Mouse (Mus musculus) heart, postnatal 4 days (tissue): ENCODE measurements around the gene Rnf31. TPM values are rescaled to one million over a fixed set of nuclear protein-coding genes. Genes with fewer than 3 reads are reported as not detected.
A peak's percentile ranks its signal among the peaks of the same experiment; 100 is the strongest.

ENCODE experiments used
- DNase-seq: peaks from one replicate; pipeline ENCODE4 v3.0.0; 2021
- total RNA-seq, 2 experiments: library from RNA; stranded (reverse); gene quantifications; 2 replicates each; pipeline ENCODE4 v1.2.3; 2021

Rnf31 gene
- total RNA-seq, 2 experiments from 2014 or later, result 25.9 to 27.9 TPM

DNA sequence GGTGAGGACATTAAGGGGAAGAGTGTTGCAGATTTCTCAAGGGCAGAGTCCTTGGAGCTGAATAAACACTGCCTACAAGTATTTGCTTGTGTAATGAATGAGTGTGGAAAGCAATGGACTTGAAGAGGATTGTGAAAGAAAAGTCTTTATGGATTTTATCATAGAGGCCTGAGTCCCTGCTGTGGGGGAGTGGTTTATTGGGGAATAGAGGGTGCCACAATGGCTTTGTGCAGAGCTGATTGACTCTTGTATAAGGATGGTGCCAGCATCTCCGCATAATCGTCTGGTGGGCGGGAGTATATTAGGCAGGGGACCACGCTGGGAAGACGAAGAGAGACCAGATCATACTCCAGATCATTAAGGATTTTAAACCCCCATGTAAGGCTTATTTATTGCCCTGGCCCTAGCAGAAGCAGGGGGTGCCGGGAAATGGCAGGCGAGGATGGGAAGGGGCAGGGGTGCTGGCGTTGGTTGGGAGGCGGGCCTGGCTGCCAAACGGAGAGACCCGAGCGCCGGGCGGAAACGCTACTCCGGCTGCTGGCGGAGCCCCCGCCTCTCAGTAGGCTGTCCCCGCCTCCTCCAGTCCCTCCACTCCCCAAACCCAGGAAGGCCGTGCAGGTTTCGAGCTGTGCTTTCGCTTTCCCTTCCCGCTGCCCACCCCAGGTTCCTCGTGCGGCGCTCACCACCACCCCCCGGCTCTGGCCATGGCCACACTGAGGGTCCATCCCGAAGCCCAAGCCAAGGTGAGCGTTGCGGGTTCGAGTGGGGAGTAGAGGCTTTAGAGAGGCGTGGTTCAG, 13.4 kb upstream of the Rnf31 start, which contains the start of gene Psme1:
Psme1 (plus strand) TSS at position 253 of the 797 bp plus-strand sequence.
- peak; percentile 86 for DNase-seq

DNA sequence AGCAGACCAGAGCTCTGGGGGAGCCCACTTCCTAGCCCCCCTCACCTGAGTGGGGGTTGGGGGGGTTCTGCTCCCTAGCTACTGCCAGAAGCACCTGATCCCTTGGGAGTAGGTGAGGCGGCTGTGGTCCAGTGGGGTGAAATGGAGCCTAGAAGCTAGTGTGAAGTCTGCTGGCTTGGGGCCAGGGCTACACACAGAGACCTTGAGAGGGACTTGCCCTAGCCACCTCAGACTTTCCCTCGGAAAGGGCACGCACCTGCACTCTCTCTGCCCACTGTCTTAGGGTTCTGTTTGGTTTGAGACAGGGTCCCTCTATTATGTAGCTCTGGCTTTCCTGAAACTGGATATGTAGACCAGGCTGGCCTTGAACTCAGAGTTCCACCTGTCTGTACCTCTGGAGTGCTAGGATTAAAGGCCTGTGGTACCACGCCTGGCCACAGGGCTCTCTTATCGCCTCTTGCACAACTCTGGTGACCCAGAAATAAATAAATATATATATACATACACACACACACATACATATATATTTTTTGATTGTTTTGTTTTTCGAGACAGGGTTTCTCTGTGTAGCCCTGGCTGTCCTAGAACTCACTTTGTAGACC, 12.7 kb upstream of the Rnf31 start:
- DNase-seq, result peak; percentile 69

DNA sequence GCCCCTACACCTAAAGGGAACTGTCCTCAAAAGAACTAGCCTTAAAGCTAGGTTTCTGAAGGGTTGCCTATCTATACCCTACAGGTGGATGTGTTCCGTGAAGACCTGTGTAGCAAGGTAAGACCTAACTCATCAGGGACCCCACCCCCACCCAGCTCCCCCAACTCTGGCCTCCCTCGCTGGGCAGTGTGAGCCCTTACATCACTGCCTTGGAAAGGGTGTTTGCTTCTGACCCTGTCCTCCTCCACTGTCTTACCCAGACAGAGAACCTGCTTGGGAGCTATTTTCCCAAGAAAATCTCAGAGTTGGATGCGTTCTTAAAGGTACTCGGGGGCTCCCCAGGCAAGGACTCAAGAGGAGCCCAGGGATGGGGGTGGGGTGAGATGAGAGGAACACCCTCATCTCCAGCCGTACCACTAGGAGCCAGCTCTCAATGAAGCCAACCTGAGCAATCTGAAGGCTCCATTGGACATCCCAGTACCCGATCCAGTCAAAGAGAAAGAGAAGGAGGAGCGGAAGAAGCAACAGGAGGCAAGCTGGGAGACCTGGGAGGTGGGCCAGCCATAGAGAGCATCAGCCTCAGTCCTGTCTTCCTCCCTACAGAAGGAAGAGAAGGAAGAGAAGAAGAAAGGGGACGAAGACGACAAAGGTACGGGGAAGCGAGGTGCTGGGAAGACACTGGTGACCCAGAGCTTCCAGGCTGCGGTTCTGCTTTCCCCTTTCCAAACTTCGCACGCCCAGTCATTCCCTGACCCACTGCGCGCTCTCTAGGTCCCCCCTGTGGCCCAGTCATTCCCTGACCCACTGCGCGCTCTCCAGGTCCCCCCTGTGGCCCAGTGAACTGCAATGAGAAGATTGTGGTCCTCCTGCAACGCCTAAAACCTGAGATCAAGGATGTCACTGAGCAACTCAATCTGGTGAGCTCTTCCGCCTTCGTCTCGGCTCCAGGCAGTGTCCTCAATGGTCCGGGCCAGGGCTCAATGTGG, 11.7 kb upstream of the Rnf31 start:
- DNase-seq, result no peak

DNA sequence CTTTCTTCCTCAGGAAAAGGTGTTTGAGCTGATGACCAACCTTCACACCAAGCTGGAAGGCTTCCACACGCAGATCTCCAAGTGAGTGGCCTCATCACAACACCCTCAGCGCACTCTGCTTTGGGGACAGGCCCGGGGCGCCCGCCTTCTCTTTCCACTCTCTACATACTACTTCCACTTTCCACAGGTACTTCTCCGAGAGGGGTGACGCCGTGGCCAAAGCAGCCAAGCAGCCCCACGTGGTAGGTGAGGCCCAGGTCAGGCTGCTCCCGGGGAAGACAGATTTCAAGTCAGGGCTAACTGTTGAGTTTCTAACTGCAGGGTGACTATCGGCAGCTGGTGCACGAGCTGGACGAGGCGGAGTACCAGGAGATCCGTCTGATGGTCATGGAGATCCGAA, 10.8 kb upstream of the Rnf31 start:
- DNase-seq, result no peak

DNA sequence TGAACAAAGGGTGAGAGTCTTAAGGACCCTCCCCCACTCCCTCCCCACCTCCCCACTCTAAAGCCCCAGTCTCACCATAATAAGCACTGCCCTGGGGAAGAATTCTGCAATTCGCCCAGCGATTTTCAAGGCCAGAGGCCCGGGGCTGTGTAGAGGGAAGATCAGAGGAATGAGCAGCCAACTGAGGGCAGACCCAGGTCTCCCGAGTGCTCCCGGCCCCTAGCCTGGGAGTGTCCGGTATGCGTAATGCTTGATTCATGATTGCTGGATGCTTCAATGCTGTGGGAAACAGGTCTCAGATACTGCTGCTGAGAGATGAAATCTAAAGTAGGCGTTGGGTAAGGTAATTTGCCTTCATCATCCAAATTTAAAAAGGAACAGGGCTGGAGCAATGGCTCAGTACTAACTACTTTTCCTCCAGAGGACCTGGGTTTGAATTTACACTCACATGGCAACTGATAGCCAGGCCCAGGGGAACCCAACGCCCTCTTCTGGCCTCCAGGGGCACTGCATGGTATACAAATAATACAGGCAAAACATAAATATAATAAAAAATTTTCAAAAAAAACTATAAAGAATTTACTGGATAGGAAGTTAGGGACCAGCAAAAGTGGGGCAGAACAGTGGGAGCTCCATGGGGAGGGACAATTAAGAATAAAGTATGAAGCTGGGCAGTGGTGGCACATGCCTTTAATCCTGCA, 9.4 kb upstream of the Rnf31 start:
- no peak for DNase-seq

DNA sequence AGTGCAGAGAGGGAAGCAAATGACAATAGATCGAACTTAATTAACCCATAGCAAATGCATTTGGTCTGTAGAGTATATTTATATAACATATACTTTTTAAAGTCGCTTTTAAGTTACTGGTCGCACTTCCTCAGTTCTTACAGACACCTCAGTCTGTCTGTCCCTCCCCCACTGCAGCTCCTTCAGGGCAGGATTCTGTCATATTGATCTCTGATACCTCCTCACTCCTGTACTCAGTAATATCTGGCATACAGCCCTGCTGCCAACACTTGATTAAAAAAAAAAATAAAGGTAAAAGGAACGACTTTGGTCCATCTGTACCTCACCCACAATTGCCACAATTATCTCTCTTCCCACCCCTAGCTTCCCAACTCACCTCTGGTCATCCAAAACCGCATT, 7.2 kb upstream of the Rnf31 start:
- DNase-seq, result no peak

DNA sequence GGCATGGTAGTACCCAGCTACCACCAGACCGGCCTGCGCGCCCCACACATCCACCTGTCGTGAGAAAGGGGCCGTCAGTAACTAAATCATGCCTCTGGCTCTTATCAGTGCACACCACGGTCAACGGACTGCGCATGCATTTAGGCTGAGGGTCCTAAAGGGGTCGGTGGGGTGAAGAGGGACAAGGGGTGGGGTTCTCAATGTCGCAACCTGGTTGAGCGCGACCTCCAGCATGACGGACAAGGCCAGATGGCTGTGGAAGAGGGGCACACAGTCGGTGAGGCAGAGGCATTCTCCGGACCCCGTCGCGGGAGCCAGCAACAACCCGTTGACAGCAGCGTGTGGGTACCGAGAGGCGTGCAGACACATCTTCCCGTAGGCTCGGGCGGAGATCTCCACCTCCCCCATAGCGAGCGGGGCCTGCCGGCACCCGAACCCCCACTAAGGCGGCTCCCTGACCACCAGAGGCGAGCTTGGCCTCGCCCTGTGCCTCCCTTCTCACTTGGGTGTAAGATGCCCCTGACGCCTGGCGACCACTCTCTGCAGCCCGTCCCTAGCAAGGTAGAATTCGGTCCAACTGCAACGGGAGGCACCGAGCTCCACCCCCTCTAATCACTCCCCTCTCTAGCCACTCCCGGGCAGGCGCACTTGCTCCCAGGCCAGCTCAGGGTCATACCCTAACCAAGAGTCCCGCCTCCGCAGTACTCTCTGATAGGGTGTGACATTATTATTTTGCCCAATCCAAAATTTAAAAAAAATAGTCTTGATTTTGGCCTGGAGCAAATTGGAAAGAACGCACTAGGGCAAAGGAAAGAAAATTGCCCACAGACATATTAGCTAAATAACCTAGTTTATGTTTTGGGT, 6.6 kb upstream of the Rnf31 start, which contains the start of gene Emc9:
Emc9 (minus strand) TSS at position 601 of the 864 bp plus-strand sequence.
- peak; percentile 75 for DNase-seq

DNA sequence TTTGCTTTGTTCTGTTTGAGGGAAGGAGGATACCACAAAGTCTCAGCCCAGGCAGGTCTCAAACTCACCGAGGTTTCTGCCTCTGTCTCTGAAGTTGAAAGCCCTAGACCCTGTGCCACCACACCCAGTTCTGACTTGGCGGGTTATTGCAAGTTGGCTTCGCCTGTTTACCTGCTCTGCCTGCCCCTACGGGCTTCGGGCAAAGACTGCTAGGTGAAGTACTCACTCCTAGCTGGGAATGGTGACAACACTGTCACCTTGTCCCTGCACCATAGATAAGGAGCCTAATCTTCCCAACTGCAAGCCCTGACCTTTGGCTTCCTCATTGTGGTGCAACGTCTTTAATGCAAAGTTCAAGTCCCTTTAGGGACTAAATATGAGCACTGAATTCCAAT, 5.9 kb upstream of the Rnf31 start:
- no peak for DNase-seq

DNA sequence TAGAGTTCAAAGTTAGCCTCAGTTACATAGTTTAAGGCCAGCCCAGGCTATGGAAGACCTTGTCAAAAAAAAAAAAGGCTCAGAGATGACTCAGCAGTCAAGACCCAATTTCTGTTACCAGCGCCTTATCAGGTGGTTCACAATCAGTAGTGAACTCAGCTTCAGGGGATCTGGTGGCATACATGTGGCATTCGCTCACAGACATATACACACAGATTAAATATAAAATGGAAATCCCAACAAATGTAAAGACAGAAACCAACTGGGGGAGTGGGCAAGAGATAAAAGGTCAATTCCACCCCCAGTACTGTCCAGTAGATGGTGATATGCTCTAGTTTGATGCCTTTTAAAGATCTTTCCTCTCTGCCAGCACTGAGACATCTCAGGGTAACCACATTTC, 5.4 kb upstream of the Rnf31 start:
- no peak for DNase-seq

DNA sequence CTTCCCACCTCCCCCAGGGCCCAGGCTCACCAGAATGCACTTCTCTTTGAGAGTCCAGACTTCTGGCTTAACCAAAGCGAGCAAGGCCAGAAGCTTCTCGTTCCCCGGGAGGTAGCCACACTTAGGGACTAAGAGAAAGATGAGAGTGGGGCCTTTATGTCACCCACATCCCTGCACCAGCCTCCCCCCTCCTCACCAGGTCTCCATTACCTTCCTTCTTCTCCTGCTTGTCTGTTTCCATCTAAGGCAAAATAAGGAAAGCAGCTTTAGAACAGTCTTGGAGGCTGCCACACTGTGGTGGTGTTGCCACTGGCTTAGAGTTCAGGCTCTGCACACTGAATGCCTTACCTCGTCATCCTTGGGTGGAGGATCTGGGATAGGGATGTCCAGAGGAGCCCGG, 2.2 kb upstream of the Rnf31 start:
- DNase-seq, result no peak

DNA sequence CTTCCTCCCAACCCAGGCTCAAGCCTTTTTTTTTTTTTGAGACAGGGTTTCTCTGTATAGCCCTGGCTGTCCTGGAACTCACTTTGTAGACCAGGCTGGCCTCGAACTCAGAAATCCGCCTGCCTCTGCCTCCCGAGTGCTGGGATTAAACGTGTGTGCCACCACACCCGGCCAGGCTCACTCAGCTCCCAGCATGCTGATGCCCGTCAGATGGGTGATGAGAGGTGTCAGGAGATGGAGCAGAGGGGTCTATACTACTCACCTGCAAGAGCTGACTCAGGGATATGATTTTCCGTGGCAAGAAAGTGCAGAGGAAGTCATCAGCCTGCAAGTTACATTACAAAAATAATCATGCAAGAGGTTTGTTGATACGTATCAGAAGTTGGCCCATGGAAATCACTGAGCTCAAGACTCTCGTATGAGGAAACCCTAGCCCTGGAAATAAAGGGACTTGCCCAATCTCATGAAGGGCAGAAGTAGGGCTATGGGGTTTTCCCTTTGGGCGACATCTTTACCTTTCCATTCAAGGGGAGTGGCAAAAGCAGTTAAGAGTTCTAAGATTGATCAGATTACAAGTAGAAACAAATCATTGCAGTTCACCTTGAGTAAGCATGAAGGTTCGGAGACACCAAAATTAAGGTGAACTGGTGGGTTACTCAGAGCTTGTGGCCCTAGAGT, 1.6 kb upstream of the Rnf31 start:
- no peak for DNase-seq

DNA sequence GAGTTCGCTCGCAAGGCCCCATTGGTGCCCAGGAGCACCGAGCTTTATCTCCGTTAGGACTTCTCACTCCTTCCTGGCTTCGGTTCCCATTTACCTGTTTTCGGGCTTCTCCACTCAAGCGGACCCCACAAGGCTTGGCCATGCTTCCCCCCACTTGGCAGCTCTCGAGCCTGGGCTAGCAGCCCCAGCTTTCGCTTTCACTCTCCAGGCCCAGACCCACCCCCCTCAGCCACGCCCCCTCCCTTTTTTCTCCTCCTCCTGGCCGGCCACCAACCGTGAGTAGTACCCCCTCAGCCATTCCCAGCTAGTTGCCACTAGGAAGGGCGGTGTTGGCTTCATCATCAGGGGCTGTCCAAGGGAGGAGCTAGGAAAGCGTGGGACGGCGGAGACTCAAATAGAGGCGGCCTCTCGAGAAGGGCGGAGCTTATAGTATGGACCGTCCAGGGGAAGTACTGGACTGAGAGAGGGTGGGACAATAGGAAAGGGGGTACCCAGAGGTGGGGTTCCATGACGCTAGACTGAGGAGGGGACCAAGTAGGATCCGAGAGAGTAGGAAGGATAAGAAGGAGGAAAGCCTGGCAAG, 669 bp upstream of the Rnf31 start, which contains the start of gene Psme2:
Psme2 (minus strand) TSS at position 366 of the 583 bp plus-strand sequence.
- peak; percentile 95 for DNase-seq

DNA sequence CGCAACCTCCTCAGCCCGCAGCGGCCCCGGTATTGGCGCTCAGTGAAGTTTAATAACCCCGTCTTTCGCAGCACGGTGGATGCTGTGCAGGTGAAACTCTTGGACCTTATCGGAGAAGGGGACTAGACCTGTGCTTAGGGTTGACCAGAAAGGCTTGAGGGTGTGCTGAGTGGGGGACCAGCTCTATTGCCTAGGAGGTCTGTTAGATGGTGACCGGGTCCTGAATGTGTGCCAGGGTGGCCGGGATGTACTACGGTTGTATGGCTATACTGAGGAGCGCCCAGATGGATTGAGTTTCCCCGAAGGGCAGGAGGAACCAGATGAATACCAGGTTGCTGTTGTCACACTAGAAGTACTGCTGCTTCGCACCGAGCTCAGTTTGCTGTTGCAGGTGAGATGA, 718 bp downstream of the Rnf31 start:
- DNase-seq, result no peak

DNA sequence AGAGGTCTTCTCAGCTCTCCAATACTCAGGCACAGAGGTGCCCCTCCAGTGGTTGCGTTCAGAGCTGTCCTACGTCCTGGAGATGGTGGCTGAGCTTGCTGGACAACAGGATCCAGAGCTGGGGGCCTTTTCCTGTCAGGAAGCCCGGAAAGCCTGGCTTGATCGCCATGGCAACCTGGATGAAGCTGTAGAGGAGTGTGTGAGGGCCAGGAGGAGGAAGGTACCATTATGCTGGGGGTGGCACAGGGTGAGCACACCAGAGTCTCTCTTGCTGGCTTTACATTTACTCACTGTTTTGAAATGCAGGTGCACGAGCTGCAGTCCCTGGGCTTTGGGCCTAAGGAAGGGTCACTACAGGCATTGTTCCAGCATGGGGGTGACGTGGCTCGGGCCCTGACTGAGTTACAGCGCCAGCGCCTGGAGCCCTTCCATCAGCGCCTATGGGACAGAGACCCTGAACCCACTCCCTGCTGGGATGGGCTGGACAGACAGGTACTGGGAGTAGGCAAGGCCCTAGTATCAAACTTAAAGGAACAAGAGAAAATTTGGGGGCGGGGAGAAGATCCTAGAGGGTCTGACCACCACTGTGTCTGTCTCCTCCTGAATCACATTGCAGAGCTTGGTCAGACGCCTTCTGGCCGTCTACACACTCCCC, 4.7 kb downstream of the Rnf31 start:
- DNase-seq, result no peak

DNA sequence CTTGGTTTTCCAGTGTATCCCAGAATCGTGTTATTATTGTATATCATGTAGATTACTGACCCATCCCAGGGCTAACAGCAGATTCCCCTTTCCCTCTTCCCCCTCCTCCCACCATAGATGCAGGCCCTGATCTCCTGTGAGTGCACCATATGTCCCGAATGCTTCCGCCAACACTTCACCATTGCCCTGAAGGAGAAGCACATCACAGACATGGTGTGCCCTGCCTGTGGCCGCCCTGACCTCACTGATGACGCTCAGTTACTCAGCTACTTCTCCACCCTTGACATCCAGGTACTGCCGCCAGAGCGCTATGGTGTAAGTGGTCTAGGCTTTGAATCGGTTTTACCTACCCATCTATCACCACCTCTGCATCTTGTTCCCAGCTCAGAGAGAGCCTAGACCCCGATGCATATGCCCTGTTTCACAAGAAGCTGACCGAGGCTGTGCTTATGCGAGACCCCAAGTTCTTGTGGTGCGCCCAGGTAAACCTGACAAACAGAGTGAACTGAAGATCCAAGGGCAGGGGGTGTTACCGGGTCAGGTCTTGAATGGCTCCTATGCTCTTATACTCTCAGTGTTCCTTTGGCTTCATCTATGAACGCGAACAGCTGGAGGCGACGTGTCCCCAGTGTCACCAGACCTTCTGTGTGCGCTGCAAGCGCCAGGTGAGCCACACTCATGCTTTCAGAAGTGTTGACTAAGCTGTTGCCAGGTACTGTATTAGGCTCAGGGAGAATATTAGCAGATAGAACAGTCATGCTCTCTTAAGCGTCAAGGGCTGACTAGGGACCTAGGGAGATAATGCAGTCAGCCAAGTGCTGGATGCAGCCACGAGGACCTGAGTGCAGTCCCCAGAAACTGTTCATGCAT, 7.2 kb downstream of the Rnf31 start:
- no peak for DNase-seq

DNA sequence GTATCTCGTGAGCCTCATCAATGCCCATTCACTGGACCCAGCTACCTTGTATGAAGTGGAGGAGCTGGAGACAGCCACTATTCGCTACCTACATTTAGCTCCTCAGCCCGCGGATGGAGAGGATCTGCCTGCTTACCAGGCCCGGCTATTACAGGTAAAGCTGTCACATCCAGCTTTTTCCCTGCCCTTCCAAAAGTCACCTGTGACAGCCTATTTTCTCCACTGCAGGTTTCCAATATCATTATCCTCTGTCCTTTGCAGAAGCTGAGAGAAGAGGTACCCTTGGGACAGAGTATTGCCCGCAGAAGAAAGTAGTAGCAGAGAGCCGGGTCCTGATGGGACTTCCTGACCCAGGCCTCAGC, 11.7 kb downstream of the Rnf31 start, which contains the start of gene Irf9:
Irf9 (plus strand) TSS at position 301 of the 362 bp plus-strand sequence.
- no peak for DNase-seq

DNA sequence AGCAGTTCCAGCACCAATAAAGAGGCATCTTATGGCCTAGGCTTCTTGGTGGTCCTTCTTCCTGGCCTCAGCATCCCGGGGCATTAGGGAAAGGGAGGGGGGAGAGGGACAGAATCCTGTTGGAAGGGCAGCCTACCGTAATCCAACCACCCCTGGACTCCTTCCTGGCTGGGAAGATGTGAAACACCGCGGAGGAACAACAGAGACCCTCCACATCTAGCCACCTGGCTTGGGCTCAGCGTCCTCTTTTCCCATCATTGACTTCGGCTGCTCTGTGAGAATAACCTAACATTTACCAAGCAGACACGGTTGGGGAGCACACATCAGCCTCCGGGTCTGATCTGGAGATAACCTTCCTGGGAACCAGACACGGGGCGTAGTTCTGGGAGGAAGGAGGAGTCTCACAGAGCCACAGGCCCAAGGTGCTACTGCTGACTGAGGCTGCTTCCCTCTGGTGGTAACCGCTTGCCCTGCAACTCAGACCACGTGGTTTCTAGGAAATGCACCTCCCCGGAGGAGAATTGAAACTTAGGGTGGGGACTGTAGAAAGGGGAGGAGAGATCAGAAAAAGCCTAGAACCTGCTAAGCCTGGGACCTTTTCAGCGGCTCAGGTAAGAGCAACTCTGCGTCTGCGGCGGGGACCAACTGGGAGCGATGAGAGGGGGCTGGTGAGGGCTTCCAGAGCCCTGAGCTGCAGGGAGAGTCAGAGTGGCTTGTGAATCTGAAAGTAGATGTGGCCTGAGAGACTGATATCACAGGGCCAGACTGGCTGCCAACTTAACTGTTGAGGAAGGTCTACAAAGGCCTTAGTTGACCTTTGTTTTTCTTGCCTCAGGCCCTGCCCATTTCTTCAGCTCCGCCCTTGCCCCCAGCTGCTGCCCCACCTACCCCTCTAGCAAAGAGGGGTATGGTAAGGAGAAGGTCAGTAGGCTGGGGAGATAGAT, 12.4 kb downstream of the Rnf31 start:
- peak; percentile 93 for DNase-seq
